Mouse (Mus musculus): ENCODE results near the gene Ehbp1. TPM values are rescaled to one million over a fixed set of nuclear protein-coding genes. Genes with fewer than 3 reads are reported as not detected.

Gene Ehbp1
- polyA plus RNA-seq, 1 experiment from 2014 or later, result 7.2 TPM

- peak; percentile 72 for ATAC-seq (ENCODE audit: low FRiP score, low TSS enrichment)
- Histone ChIP-seq H3K27ac (ENCODE audit: low read length) (no peak overlapping the region), H3K27me3 (ENCODE audit: insufficient read depth, low read length) (peaks cover 97% of the 10 kb centered on the region), H3K4me3 (ENCODE audit: low read length) (peak overlapping the region; percentile 54), H3K9ac (replicated peaks; ENCODE audit: low read length) (peak overlapping the region; percentile 20; the same call in 1 of the 2 replicates), H3K36me3 (ENCODE audit: insufficient read depth, low read length) (no peaks in the 10 kb centered on the region), H3K9me3 (ENCODE audit: low read length) (no peaks in the 10 kb centered on the region), H3K4me1 (ENCODE audit: insufficient read depth, low read length) (peaks cover 31% of the 10 kb centered on the region), H3K4me2 (replicated peaks; ENCODE audit: low read depth, low read length) (peak overlapping the region; percentile 81)
- under 1% methylated on average over 51 of the region's 59 CpGs for WGBS
Measured at GRCm38 (mm10) chr11:22001321-22002061, 340.6 kb downstream of the Ehbp1 start.

GRCm38 (mm10) chr11:22000316-22001076, 341.6 kb downstream of the Ehbp1 start:
- peaks cover 97% of the 10 kb centered on the region for H3K27me3 ChIP-seq (ENCODE audit: insufficient read depth, low read length)
- H3K36me3 ChIP-seq (ENCODE audit: insufficient read depth, low read length), result no peaks in the 10 kb centered on the region
- peak overlapping the region; percentile 54 for H3K4me3 ChIP-seq (ENCODE audit: low read length)
- WGBS, result 5% methylated on average over 43 of the region's 48 CpGs
- H3K27ac ChIP-seq (ENCODE audit: low read length), result no peak overlapping the region
- no peak for ATAC-seq (ENCODE audit: low FRiP score, low TSS enrichment)
- H3K9me3 ChIP-seq (ENCODE audit: low read length), result no peaks in the 10 kb centered on the region
- peak overlapping the region; percentile 81 for H3K4me2 ChIP-seq (replicated peaks; ENCODE audit: low read depth, low read length)
- no peak overlapping the region for H3K9ac ChIP-seq (replicated peaks; ENCODE audit: low read length)
- peaks cover 32% of the 10 kb centered on the region for H3K4me1 ChIP-seq (ENCODE audit: insufficient read depth, low read length)

- Histone ChIP-seq H3K4me1 (ENCODE audit: insufficient read depth, low read length) (peaks cover 32% of the 10 kb centered on the region), H3K4me2 (replicated peaks; ENCODE audit: low read depth, low read length) (no peak overlapping the region), H3K4me3 (ENCODE audit: low read length) (no peak overlapping the region), H3K36me3 (ENCODE audit: insufficient read depth, low read length) (no peaks in the 10 kb centered on the region), H3K9ac (replicated peaks; ENCODE audit: low read length) (no peak overlapping the region), H3K27me3 (ENCODE audit: insufficient read depth, low read length) (peaks cover 99% of the 10 kb centered on the region), H3K27ac (ENCODE audit: low read length) (no peak overlapping the region), H3K9me3 (ENCODE audit: low read length) (no peaks in the 10 kb centered on the region)
- WGBS, result 5% methylated on average over 31 of the region's 31 CpGs
- no peak for ATAC-seq (ENCODE audit: low FRiP score, low TSS enrichment)
Measured at GRCm38 (mm10) chr11:21999396-22000315, 342.4 kb downstream of the Ehbp1 start.

GRCm38 (mm10) chr11:21998141-21999047, 343.7 kb downstream of the Ehbp1 start:
- H3K4me3 ChIP-seq (ENCODE audit: low read length), result no peak overlapping the region
- no peaks in the 10 kb centered on the region for H3K36me3 ChIP-seq (ENCODE audit: insufficient read depth, low read length)
- H3K9me3 ChIP-seq (ENCODE audit: low read length), result no peaks in the 10 kb centered on the region
- ATAC-seq (ENCODE audit: low FRiP score, low TSS enrichment), result no peak
- 5% methylated on average over 32 of the region's 32 CpGs for WGBS
- H3K4me2 ChIP-seq (replicated peaks; ENCODE audit: low read depth, low read length), result no peak overlapping the region
- H3K9ac ChIP-seq (replicated peaks; ENCODE audit: low read length), result no peak overlapping the region
- H3K27me3 ChIP-seq (ENCODE audit: insufficient read depth, low read length), result peaks cover 99% of the 10 kb centered on the region
- peaks cover 32% of the 10 kb centered on the region for H3K4me1 ChIP-seq (ENCODE audit: insufficient read depth, low read length)
- H3K27ac ChIP-seq (ENCODE audit: low read length), result no peak overlapping the region

- H3K4me1 ChIP-seq (ENCODE audit: insufficient read depth, low read length), result peaks cover 30% of the 10 kb centered on the region
- ATAC-seq (ENCODE audit: low FRiP score, low TSS enrichment), result no peak
- WGBS, result under 1% methylated on average over 20 of the region's 20 CpGs
Measured at GRCm38 (mm10) chr11:21997561-21998140, 344.4 kb downstream of the Ehbp1 start.

GRCm38 (mm10) chr11:21996661-21997560, 345.2 kb downstream of the Ehbp1 start:
- Histone ChIP-seq H3K9me3 (ENCODE audit: low read length) (no peaks in the 10 kb centered on the region), H3K36me3 (ENCODE audit: insufficient read depth, low read length) (no peaks in the 10 kb centered on the region), H3K27ac (ENCODE audit: low read length) (no peak overlapping the region), H3K9ac (replicated peaks; ENCODE audit: low read length) (no peak overlapping the region), H3K4me3 (ENCODE audit: low read length) (peak overlapping the region; percentile 40), H3K27me3 (ENCODE audit: insufficient read depth, low read length) (peaks cover 94% of the 10 kb centered on the region), H3K4me2 (replicated peaks; ENCODE audit: low read depth, low read length) (peak overlapping the region; percentile 47), H3K4me1 (ENCODE audit: insufficient read depth, low read length) (peaks cover 25% of the 10 kb centered on the region)
- ATAC-seq (ENCODE audit: low FRiP score, low TSS enrichment), result 0 out of 2 replicates have a peak, but pooled peaks have one; percentile 12
- under 1% methylated on average over 60 of the region's 63 CpGs for WGBS

More at GRCm38 (mm10) chr11:21997561-21998140, 344.4 kb downstream of the Ehbp1 start:
- Histone ChIP-seq H3K9me3 (ENCODE audit: low read length) (no peaks in the 10 kb centered on the region), H3K9ac (replicated peaks; ENCODE audit: low read length) (no peak overlapping the region), H3K4me2 (replicated peaks; ENCODE audit: low read depth, low read length) (no peak overlapping the region), H3K36me3 (ENCODE audit: insufficient read depth, low read length) (no peaks in the 10 kb centered on the region), H3K27ac (ENCODE audit: low read length) (no peak overlapping the region), H3K27me3 (ENCODE audit: insufficient read depth, low read length) (peaks cover 99% of the 10 kb centered on the region), H3K4me3 (ENCODE audit: low read length) (0 out of 2 replicates have a peak overlapping the region, but pooled peaks have one; percentile 40)

GRCm38 (mm10) chr11:21996325-21996647, 345.8 kb downstream of the Ehbp1 start:
- no peaks in the 10 kb centered on the region for H3K9me3 ChIP-seq (ENCODE audit: low read length)
- no peak overlapping the region for H3K27ac ChIP-seq (ENCODE audit: low read length)
- no peak overlapping the region for H3K9ac ChIP-seq (replicated peaks; ENCODE audit: low read length)
- H3K4me3 ChIP-seq (ENCODE audit: low read length), result peak overlapping the region; percentile 40
- H3K4me2 ChIP-seq (replicated peaks; ENCODE audit: low read depth, low read length), result peak overlapping the region; percentile 47
- peak; percentile 16; the same call in 1 of the 2 replicates for ATAC-seq (ENCODE audit: low FRiP score, low TSS enrichment)
- 3% methylated on average over 13 of the region's 13 CpGs for WGBS
- peaks cover 92% of the 10 kb centered on the region for H3K27me3 ChIP-seq (ENCODE audit: insufficient read depth, low read length)
- peaks cover 19% of the 10 kb centered on the region for H3K4me1 ChIP-seq (ENCODE audit: insufficient read depth, low read length)
- no peaks in the 10 kb centered on the region for H3K36me3 ChIP-seq (ENCODE audit: insufficient read depth, low read length)
